Mouse (Mus musculus): ENCODE data around the gene Syt12. TPM values are rescaled to one million over a fixed set of nuclear protein-coding genes. Genes with fewer than 3 reads are reported as not detected.

The Syt12 gene
- polyA plus RNA-seq, 1 experiment from 2014 or later: 0.94 TPM

- no peak overlapping the region for H3K4me3 ChIP-seq
- H3K27ac ChIP-seq (replicated peaks): no peak overlapping the region
- no peaks in the 10 kb centered on the region for H3K9me3 ChIP-seq
- H3K27me3 ChIP-seq (replicated peaks): no peaks in the 10 kb centered on the region
- H3K9ac ChIP-seq: peak overlapping the region; percentile 44; the same call in 1 of the 2 replicates
- 47% methylated on average over 2 of the region's 2 CpGs for WGBS
- H3K36me3 ChIP-seq: no peaks in the 10 kb centered on the region
- peaks cover 9% of the 10 kb centered on the region for H3K4me1 ChIP-seq
- no peak overlapping the region for H3K4me2 ChIP-seq
- no peak for ATAC-seq (ENCODE audit: extremely low read depth, insufficient number of reproducible peaks, low FRiP score, low TSS enrichment)
Observed at GRCm38 (mm10) chr19:4502701-4503100, 25.5 kb upstream of the Syt12 start.

DNA sequence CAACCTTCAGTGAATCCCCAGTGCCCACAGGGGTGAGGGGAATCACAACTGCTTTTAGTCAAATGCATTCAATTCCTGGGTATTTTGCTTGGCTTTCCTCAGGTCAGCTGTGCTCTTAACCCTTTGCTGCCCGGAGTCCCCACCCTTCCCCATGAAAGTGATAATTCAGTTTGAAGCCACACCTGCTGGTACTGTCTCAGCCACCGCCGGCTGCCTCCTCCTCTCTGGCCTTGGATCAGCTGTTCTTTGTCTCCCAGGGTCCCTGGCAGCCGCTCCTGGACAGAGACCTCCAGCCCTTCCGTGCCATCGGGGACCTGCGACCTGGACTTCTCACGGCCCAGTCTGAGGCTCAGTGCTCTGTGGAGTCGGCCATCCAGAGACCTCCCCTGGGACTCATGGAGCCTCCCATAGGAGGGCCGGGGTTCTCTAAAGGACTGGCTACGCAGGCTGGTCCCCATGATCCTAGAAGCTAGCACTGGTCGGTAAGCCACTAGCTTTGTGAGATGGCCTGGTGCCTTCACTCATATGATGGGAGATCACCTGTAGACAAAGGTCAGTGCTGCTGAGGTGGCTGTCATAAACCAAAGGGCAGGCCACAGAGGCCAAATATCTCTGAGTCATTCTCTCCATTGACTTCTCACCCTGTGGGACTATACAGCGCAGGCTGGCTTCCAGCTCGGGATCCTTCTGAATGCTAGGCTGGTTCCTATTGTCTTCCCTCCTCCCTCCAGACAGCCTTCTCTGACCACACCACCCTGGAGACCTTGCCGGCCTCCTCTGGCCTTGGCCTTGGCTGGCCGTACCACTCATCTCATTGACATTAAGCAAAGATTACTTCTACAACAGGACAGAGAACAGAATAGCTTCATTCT is 21.1 kb upstream of the Syt12 start, which contains the start of gene 2010003K11Rik:
Gene 2010003K11Rik (minus strand): TSS at position 522 of the 872 bp plus-strand sequence.
- Histone ChIP-seq H3K36me3 (no peaks in the 10 kb centered on the region), H3K9me3 (no peaks in the 10 kb centered on the region), H3K4me2 (peak within 1 kb of the TSS; percentile 33), H3K27me3 (replicated peaks) (no peaks in the 10 kb centered on the region), H3K4me1 (peaks cover 14% of the 10 kb centered on the region), H3K27ac (replicated peaks) (no peak within 1 kb of the TSS), H3K4me3 (no peak within 1 kb of the TSS), H3K9ac (no peak within 1 kb of the TSS)
- WGBS: 59% methylated on average over 16 of the region's 16 CpGs
- no peak for ATAC-seq (ENCODE audit: extremely low read depth, insufficient number of reproducible peaks, low FRiP score, low TSS enrichment)

DNA sequence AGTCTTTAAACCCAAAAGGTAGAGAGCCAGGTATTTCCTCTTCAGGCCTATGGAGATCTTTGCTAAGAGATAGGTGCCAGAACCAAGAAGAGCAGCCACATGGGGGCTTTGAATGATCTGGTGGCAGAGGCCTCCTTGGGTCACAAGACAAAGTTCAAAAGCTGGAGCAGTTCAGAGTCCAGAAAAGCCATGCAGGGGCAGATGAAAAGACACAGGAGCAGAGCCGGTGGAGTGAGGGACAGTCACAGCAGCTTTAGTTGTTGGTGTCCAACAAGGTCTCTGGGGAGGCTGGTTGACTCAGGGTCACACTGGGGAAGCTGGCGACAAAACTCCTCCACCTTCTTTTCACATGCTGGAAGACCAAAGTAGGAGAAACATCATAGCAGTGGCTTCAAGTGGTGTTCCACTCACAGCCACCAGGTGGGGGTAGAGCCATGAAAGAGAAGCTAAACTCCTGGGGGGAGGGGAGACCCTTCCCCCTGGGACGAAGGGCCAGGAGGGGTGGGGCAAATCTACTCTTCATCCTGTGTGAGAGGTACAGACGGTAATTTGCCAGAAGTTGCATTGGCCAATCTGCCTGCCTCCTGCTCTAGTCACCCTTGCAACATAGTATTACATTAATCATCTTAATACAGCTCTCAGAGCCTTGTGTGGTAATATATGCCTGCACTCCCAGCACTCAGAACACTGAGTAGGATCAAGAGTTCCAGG is 20.2 kb upstream of the Syt12 start:
- Histone ChIP-seq H3K36me3 (no peaks in the 10 kb centered on the region), H3K9ac (no peak overlapping the region), H3K4me1 (peaks cover 10% of the 10 kb centered on the region), H3K4me2 (peak overlapping the region; percentile 33), H3K9me3 (no peaks in the 10 kb centered on the region), H3K27ac (replicated peaks) (no peak overlapping the region), H3K27me3 (replicated peaks) (no peaks in the 10 kb centered on the region), H3K4me3 (no peak overlapping the region)
- 5% methylated on average over 4 of the region's 4 CpGs for WGBS
- no peak for ATAC-seq (ENCODE audit: extremely low read depth, insufficient number of reproducible peaks, low FRiP score, low TSS enrichment)

DNA sequence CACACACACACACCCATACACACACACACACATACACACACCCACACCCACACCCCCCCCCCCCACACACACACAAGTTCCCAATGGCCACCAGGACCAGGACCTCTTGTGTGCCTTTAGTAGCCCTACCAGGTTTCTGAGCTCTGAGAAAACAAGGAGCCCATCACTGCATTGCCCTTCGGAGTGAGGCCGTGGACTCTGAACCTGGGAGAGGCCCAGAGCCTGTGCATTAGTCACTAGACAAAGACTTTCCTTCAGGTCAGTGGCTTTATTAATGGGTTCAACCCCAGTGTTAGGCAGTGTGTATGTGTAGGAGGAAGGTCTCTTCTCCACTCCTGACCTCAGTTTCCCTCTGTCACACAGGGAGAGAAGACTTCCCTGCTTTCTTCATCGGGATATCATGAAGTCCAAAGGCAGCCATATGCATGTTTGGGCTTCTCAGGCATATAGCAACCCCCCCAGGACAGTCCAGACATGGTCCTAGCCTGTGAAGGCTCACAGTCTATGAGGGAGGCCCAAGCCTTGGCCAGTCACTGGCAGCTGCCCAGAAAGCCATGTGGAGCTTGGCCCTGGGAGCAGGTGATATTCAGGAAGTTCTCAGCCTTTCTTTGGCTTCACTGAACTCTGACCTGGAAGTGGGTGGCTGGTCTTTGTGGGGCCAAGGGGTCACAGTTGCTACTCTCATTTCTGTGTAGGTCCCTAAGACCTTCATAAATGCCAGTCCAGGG is 19.5 kb upstream of the Syt12 start:
- ATAC-seq (ENCODE audit: extremely low read depth, insufficient number of reproducible peaks, low FRiP score, low TSS enrichment): no peak
- Histone ChIP-seq H3K4me1 (peaks cover 7% of the 10 kb centered on the region), H3K27ac (replicated peaks) (no peak overlapping the region), H3K27me3 (replicated peaks) (no peaks in the 10 kb centered on the region), H3K9ac (no peak overlapping the region), H3K4me3 (no peak overlapping the region), H3K4me2 (no peak overlapping the region), H3K36me3 (no peaks in the 10 kb centered on the region), H3K9me3 (no peaks in the 10 kb centered on the region)
- WGBS: 87% methylated on average over 3 of the region's 3 CpGs

GRCm38 (mm10) chr19:4495814-4496213 is 18.6 kb upstream of the Syt12 start:
- H3K9me3 ChIP-seq: no peaks in the 10 kb centered on the region
- ATAC-seq (ENCODE audit: extremely low read depth, insufficient number of reproducible peaks, low FRiP score, low TSS enrichment): no peak
- no peaks in the 10 kb centered on the region for H3K36me3 ChIP-seq
- peaks cover 7% of the 10 kb centered on the region for H3K4me1 ChIP-seq
- H3K4me3 ChIP-seq: no peak overlapping the region
- WGBS: 69% methylated on average over 5 of the region's 5 CpGs
- no peak overlapping the region for H3K4me2 ChIP-seq
- H3K27me3 ChIP-seq (replicated peaks): no peaks in the 10 kb centered on the region
- no peak overlapping the region for H3K27ac ChIP-seq (replicated peaks)
- H3K9ac ChIP-seq: no peak overlapping the region

DNA sequence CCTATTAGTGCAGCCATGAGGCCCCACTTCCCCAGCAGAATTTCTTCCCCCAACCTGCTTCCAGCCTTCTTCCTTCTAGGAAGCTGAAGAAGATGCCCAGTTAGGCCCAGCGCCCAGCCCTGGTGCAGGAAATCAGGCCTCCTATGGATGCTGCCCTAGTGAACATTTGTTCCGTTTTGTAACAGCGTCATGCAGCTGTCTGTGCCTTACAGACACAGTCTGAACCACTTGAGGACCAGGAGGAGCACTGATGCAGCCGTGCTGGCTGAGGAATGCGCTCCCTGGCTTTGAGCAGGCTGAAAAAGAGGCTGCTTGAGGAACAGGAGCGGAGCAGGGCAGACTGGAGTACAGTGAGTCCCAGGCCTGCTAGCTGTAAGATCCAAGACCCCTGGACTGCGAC is 17.5 kb upstream of the Syt12 start:
- WGBS: 63% methylated on average over 7 of the region's 7 CpGs
- no peak for ATAC-seq (ENCODE audit: extremely low read depth, insufficient number of reproducible peaks, low FRiP score, low TSS enrichment)

GRCm38 (mm10) chr19:4492526-4493296 is 15.5 kb upstream of the Syt12 start:
- no peak overlapping the region for H3K4me3 ChIP-seq
- peaks cover 12% of the 10 kb centered on the region for H3K4me1 ChIP-seq
- H3K4me2 ChIP-seq: no peak overlapping the region
- no peaks in the 10 kb centered on the region for H3K27me3 ChIP-seq (replicated peaks)
- H3K27ac ChIP-seq (replicated peaks): no peak overlapping the region
- ATAC-seq (ENCODE audit: extremely low read depth, insufficient number of reproducible peaks, low FRiP score, low TSS enrichment): no peak
- no peak overlapping the region for H3K9ac ChIP-seq
- H3K36me3 ChIP-seq: no peaks in the 10 kb centered on the region
- H3K9me3 ChIP-seq: no peaks in the 10 kb centered on the region
- WGBS: 60% methylated on average over 9 of the region's 9 CpGs

More for the DNA sequence above, 17.5 kb upstream of the Syt12 start:
- no peak overlapping the region for H3K27ac ChIP-seq (replicated peaks)
- no peaks in the 10 kb centered on the region for H3K27me3 ChIP-seq (replicated peaks)
- no peak overlapping the region for H3K4me2 ChIP-seq
- H3K9me3 ChIP-seq: no peaks in the 10 kb centered on the region
- no peak overlapping the region for H3K4me3 ChIP-seq
- H3K9ac ChIP-seq: no peak overlapping the region
- H3K4me1 ChIP-seq: peaks cover 7% of the 10 kb centered on the region
- H3K36me3 ChIP-seq: no peaks in the 10 kb centered on the region

- 68% methylated on average over 10 of the region's 10 CpGs for WGBS
- H3K36me3 ChIP-seq: no peaks in the 10 kb centered on the region
- no peak overlapping the region for H3K27ac ChIP-seq (replicated peaks)
- H3K4me1 ChIP-seq: peaks cover 8% of the 10 kb centered on the region
- no peaks in the 10 kb centered on the region for H3K27me3 ChIP-seq (replicated peaks)
- H3K4me3 ChIP-seq: no peak overlapping the region
- H3K9me3 ChIP-seq: no peaks in the 10 kb centered on the region
- no peak for ATAC-seq (ENCODE audit: extremely low read depth, insufficient number of reproducible peaks, low FRiP score, low TSS enrichment)
- no peak overlapping the region for H3K9ac ChIP-seq
- no peak overlapping the region for H3K4me2 ChIP-seq
Observed at GRCm38 (mm10) chr19:4491080-4491695, 13.9 kb upstream of the Syt12 start.

DNA sequence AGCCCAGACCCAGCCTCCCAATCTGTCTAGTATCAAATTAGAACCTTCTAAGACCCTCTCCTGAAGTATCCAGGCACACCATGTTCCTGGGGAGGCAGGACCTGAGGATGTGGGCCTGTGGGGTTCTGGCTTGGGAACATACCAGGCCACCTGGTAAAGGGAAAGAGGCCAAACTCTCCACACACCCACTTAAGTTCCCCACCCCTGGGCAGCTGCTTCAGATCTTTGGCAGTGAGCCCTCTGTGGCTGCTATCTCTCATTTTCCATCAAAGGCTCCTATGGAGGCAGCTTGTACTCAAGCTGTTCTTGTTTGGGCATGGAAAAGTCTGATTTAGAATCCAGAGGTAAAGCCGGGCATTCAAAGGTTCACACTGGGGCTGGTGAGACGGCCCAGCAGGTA is 10.6 kb upstream of the Syt12 start:
- WGBS: 45% methylated on average over 2 of the region's 2 CpGs
- no peak overlapping the region for H3K27ac ChIP-seq (replicated peaks)
- ATAC-seq (ENCODE audit: extremely low read depth, insufficient number of reproducible peaks, low FRiP score, low TSS enrichment): no peak

GRCm38 (mm10) chr19:4485006-4485405 is 7.8 kb upstream of the Syt12 start:
- Histone ChIP-seq H3K9me3 (no peaks in the 10 kb centered on the region), H3K9ac (no peak overlapping the region), H3K4me2 (no peak overlapping the region), H3K4me1 (peaks cover 8% of the 10 kb centered on the region), H3K4me3 (no peak overlapping the region), H3K27ac (replicated peaks) (no peak overlapping the region), H3K36me3 (no peaks in the 10 kb centered on the region), H3K27me3 (replicated peaks) (no peaks in the 10 kb centered on the region)
- ATAC-seq (ENCODE audit: extremely low read depth, insufficient number of reproducible peaks, low FRiP score, low TSS enrichment): no peak
- WGBS: 58% methylated on average over 5 of the region's 5 CpGs

More for the DNA sequence above, 10.6 kb upstream of the Syt12 start:
- no peaks in the 10 kb centered on the region for H3K27me3 ChIP-seq (replicated peaks)
- no peak overlapping the region for H3K9ac ChIP-seq
- H3K4me2 ChIP-seq: no peak overlapping the region
- H3K4me3 ChIP-seq: no peak overlapping the region
- H3K4me1 ChIP-seq: peaks cover 8% of the 10 kb centered on the region
- no peaks in the 10 kb centered on the region for H3K9me3 ChIP-seq
- H3K36me3 ChIP-seq: no peaks in the 10 kb centered on the region

All from heart, embryonic 13.5 days (tissue).